Mouse (Mus musculus): ENCODE measurements around the gene Ms4a4d.

DNA sequence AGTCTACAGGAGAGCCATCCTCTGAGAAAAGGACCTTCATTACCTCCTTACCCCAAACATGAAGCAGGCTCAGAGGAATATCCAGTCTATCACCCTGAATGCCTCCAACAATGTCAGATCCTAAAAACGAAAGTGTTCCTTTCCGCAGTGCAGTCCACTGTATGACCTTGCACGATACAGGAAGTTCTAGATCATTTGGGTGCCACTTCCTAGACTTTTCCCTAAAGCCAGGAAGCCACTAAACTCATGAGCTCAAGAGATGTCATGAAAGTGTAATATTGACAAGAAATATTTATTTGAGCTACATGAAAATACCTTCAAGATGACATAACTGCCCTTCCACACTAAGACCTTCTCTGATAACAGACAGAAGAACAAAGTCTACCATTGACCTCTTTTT is 64.7 kb downstream of the Ms4a4d start:
- no peak for TF ChIP-seq CTCF (IDR thresholded peaks at IDR 0.05; ENCODE audit: insufficient read depth, low read depth, low read length)
- TF ChIP-seq POLR2A (IDR thresholded peaks at IDR 0.05; ENCODE audit: insufficient read depth, low read depth, low read length) = no peak
